Mouse (Mus musculus) hindbrain, postnatal 0 days (tissue): ENCODE data around the gene Chn2. TPM values are rescaled to one million over a fixed set of nuclear protein-coding genes. Genes with fewer than 3 reads are reported as not detected.
A peak's percentile ranks its signal among the peaks of the same experiment; 100 is the strongest.

Experiments used
- ATAC-seq: fragments of 200-750 bp; cut with Nextera tagmentation; 2 replicates; pipeline ENCODE4 v1.8.0; 2017; ENCODE audit warnings: mild to moderate bottlenecking, moderate TSS enrichment, moderate library complexity
- DNase-seq: peaks from one replicate; pipeline ENCODE4 v3.0.0-alpha.2; 2015; ENCODE audit warnings: low spot score
- H3K27ac ChIP-seq: fragments of 300-500 bp; sonication (generic); 2 replicates; pipeline ENCODE4 v1.5.1; 2014; ENCODE audit warnings: mild to moderate bottlenecking
- H3K27me3 ChIP-seq: fragments of 300-500 bp; sonication (generic); 2 replicates; pipeline ENCODE4 v1.6.1; 2014; ENCODE audit warnings: low read length, mixed read lengths; ENCODE audit not compliant: insufficient read depth
- H3K36me3 ChIP-seq: fragments of 300-500 bp; sonication (generic); 2 replicates; pipeline ENCODE4 v1.6.1; 2014; ENCODE audit warnings: low read length, mixed read lengths; ENCODE audit not compliant: insufficient read depth
- H3K4me1 ChIP-seq: fragments of 300-500 bp; sonication (generic); 2 replicates; pipeline ENCODE4 v1.6.1; 2014; ENCODE audit warnings: antibody characterized with exemption, low read length, mixed read lengths; ENCODE audit not compliant: insufficient read depth
- H3K4me2 ChIP-seq: fragments of 300-500 bp; sonication (generic); 2 replicates; pipeline ENCODE4 v1.6.1; 2014; ENCODE audit warnings: low read depth, mild to moderate bottlenecking, low read length, moderate library complexity, mixed read lengths
- H3K4me3 ChIP-seq: fragments of 300-500 bp; sonication (generic); 2 replicates; pipeline ENCODE4 v1.5.1; 2014; ENCODE audit warnings: low read length
- H3K9ac ChIP-seq: fragments of 300-500 bp; sonication (generic); replicated peaks from 2 replicates; pipeline ENCODE4 v1.6.1; 2014; ENCODE audit warnings: mild to moderate bottlenecking, low read length, moderate library complexity, mixed read lengths
- H3K9me3 ChIP-seq: fragments of 300-500 bp; sonication (generic); 2 replicates; pipeline ENCODE4 v1.6.1; 2016; ENCODE audit warnings: low read length, mixed read lengths
- CTCF ChIP-seq: IDR thresholded peaks from 2 replicates; pipeline ENCODE4 v1.5.1; 2016; ENCODE audit warnings: antibody characterized with exemption, control low read depth, low read depth
- WGBS: fragments of 180-500 bp; shearing (Covaris S2); extraction: QIAGEN DNeasy Blood & Tissue Kit; methylation state at CpG from one replicate; pipeline ENCODE4 v1.1.7; 2014; 5-methylcytosine and 5-hydroxymethylcytosine counted together
- polyA plus RNA-seq: library from polyadenylated mRNA; unstranded; fragments of >200 nt; fragmentation: Nextera tagmentation; extraction: Ambion mirVana; gene quantifications from 2 replicates; pipeline ENCODE4 v1.2.1, GENCODE M21; 2015
- total RNA-seq: library from RNA; depleted of rRNA; stranded (reverse); fragments of >200 nt; gene quantifications from 2 replicates; pipeline ENCODE4 v1.2.3, GENCODE M21; 2014

Chn2 gene
- total and polyA plus RNA-seq, 2 experiments from 2014 or later: 21.2 to 43.8 TPM

- H3K4me2 ChIP-seq: peak within 1 kb of the TSS; percentile 100
- 63% methylated on average over 3 of the region's 3 CpGs for WGBS
These were observed 286.0 kb downstream of the Chn2 start, which contains the start of gene Prr15 for GRCm38 (mm10) chr6:54325246-54325885. Gene Prr15, plus strand, starts transcription at chr6:54325835.

DNA sequence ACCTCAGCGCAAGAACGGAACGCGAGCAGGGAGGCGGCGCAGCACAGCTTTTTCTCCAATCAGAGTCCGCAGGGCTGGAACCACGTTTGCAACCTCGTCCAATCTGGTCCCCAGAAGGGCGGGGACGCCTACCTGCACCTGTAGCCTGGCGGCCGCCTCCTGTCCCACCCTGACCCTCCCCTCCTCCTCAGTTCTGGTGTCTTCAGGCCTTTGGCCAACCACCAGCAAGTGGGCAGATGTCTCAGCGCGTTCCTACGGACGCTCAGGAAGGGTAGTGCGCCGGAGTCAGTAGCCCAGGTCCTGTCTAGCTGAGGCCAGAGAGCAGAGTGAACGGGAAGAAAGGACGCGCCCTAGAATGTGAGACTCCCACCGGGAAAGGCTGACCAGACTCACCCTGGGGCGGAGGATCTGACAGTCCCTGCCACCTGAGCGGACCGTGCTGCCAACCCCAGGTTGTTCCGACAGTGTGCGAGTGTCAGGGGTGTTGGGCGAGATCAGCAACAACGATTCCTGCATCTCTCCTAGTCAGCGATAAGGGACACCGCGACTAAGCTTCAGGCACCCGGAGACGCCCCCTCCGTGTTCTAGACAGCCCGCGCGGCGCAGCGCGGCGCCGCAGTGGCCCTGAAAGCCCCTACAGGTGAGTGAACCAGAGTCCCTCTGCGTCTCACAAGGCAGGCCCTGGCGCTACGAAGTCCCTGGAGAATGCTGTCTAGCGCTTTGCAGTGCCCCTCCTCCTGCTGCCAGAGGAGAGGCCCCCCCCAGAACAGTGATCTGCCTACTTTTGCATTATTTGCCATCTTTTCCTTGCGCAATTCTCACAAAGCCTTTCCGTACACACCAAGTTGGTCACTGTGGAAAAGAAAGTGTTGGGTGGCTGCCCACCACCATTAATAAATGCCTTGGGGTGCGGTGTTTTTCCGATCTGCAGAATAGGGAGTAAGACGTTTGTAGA is 287.6 kb downstream of the Chn2 start:
- DNase-seq (peak; percentile 78), ATAC-seq (peak; percentile 84)
- Histone ChIP-seq H3K9ac (peak overlapping the region; percentile 28; the same call in 1 of the 2 replicates), H3K36me3 (no peaks in the 10 kb centered on the region), H3K4me1 (no peaks in the 10 kb centered on the region; the same call in 1 of the 2 replicates), H3K27me3 (peaks cover 32% of the 10 kb centered on the region), H3K4me3 (peak overlapping the region; percentile 49), H3K4me2 (peak overlapping the region; percentile 100), H3K9me3 (no peaks in the 10 kb centered on the region), H3K27ac (no peak overlapping the region)
- under 1% methylated on average over 53 of the region's 53 CpGs for WGBS
- no peak for TF ChIP-seq CTCF

More at GRCm38 (mm10) chr6:54325246-54325885, 286.0 kb downstream of the Chn2 start, which contains the start of gene Prr15:
- Histone ChIP-seq H3K27me3 (peaks cover 28% of the 10 kb centered on the region), H3K36me3 (no peaks in the 10 kb centered on the region), H3K9ac (no peak within 1 kb of the TSS), H3K4me3 (peak within 1 kb of the TSS; percentile 49), H3K27ac (no peak within 1 kb of the TSS), H3K9me3 (no peaks in the 10 kb centered on the region), H3K4me1 (no peaks in the 10 kb centered on the region; the same call in 1 of the 2 replicates)
- ATAC-seq (no peak), DNase-seq (no peak)
- no peak for TF ChIP-seq CTCF

GRCm38 (mm10) chr6:54327626-54328003 is 288.3 kb downstream of the Chn2 start:
- ATAC-seq: no peak
- peak overlapping the region; percentile 49 for H3K4me3 ChIP-seq
- TF ChIP-seq CTCF: no peak
- no peaks in the 10 kb centered on the region for H3K36me3 ChIP-seq
- H3K9me3 ChIP-seq: no peaks in the 10 kb centered on the region
- H3K4me2 ChIP-seq: peak overlapping the region; percentile 100
- H3K4me1 ChIP-seq: no peaks in the 10 kb centered on the region; the same call in 1 of the 2 replicates
- no peak overlapping the region for H3K27ac ChIP-seq
- H3K9ac ChIP-seq: peak overlapping the region; percentile 28; the same call in 1 of the 2 replicates
- 1% methylated on average over 28 of the region's 28 CpGs for WGBS
- H3K27me3 ChIP-seq: peaks cover 32% of the 10 kb centered on the region
- DNase-seq: peak; percentile 57

DNA sequence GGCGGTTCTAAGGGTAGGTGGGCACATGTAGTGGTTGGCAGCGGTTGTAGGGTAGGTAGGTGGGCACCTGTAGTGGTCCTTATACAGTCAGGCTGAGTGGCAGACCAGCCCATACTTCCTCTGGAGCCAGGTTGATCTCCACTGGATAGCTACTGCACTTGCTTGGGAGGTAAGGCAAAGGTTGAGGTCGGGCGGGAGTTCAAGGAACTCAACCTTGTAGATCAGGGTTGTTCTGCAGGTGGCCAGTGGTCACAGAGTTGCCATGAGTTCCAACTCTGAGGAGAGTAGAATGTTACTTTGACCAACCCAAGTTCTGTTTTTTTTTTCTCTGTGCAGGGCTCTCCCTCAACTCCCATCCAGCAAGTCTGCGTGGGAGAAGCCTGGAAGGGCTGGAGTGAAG is 289.4 kb downstream of the Chn2 start:
- no peak for ATAC-seq
- WGBS: 93% methylated on average over 5 of the region's 5 CpGs
- peaks cover 32% of the 10 kb centered on the region for H3K27me3 ChIP-seq

DNA sequence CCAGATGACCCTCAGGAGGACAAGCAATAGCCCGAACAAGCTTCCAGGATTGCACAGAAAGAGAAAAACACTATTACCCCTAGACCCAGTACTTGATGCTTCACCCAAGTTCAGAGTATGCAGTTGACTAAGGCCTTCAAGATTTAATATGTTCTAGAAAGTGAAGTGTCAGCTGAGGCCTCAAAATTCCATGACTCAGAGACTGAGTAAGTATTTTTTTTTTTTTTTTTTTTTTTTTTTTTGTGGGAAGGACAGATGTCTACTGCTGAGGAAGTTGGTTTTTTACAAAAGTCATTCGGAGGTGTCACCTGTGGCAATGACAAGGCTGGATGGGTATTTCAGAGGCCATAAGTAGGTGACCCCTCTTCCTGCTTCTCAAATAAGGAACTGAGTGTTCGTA is 290.2 kb downstream of the Chn2 start:
- TF ChIP-seq CTCF: no peak
- no peak overlapping the region for H3K27ac ChIP-seq
- no peaks in the 10 kb centered on the region for H3K9me3 ChIP-seq
- WGBS: 98% methylated on average over 3 of the region's 3 CpGs
- DNase-seq (no peak), ATAC-seq (no peak)
- H3K27me3 ChIP-seq: peaks cover 26% of the 10 kb centered on the region
- no peaks in the 10 kb centered on the region for H3K36me3 ChIP-seq
- peaks cover 5% of the 10 kb centered on the region for H3K4me1 ChIP-seq
- H3K4me2 ChIP-seq: no peak overlapping the region
- H3K9ac ChIP-seq: no peak overlapping the region
- H3K4me3 ChIP-seq: no peak overlapping the region

More for the DNA sequence above, 289.4 kb downstream of the Chn2 start:
- H3K4me1 ChIP-seq: peaks cover 4% of the 10 kb centered on the region; the same call in 1 of the 2 replicates
- no peaks in the 10 kb centered on the region for H3K9me3 ChIP-seq
- H3K9ac ChIP-seq: no peak overlapping the region
- TF ChIP-seq CTCF: no peak
- no peaks in the 10 kb centered on the region for H3K36me3 ChIP-seq
- no peak overlapping the region for H3K4me2 ChIP-seq
- DNase-seq: no peak
- no peak overlapping the region for H3K4me3 ChIP-seq
- H3K27ac ChIP-seq: no peak overlapping the region

DNA sequence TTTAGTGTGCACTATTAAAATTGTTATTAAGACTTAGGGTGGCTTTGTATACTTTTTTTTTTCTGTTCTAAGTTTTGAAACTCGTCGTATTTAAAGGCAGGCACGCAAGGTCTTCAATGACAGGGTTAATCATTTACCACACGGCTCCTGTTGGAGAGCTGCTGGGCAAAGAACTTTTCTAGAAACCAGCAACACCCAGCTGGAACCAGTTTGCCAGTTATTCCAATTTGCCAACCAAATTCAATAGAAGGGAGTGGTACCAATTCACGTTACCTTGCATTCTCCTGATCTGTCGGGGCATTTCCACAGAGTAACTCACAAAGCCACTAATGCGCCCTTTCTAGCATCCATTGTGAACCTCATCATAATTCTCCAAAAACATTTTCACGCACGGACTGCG is 290.8 kb downstream of the Chn2 start:
- no peaks in the 10 kb centered on the region for H3K9me3 ChIP-seq
- peaks cover 26% of the 10 kb centered on the region for H3K27me3 ChIP-seq
- H3K27ac ChIP-seq: no peak overlapping the region
- H3K9ac ChIP-seq: no peak overlapping the region
- WGBS: 76% methylated on average over 10 of the region's 10 CpGs
- DNase-seq (no peak), ATAC-seq (no peak)
- no peak overlapping the region for H3K4me3 ChIP-seq
- peaks cover 5% of the 10 kb centered on the region for H3K4me1 ChIP-seq
- no peak for TF ChIP-seq CTCF
- H3K4me2 ChIP-seq: no peak overlapping the region
- no peaks in the 10 kb centered on the region for H3K36me3 ChIP-seq
